Mouse (Mus musculus) lung, postnatal 0 days (tissue): ENCODE results near the gene Slc4a8.

Experiments
- CTCF ChIP-seq: IDR thresholded peaks from 2 replicates; pipeline ENCODE4 v1.5.1; 2016; ENCODE audit warnings: antibody characterized with exemption, mild to moderate bottlenecking
- EP300 ChIP-seq: IDR thresholded peaks from 2 replicates; pipeline ENCODE4 v1.6.1; 2016; ENCODE audit warnings: antibody characterized with exemption, mild to moderate bottlenecking, control low read depth

DNA sequence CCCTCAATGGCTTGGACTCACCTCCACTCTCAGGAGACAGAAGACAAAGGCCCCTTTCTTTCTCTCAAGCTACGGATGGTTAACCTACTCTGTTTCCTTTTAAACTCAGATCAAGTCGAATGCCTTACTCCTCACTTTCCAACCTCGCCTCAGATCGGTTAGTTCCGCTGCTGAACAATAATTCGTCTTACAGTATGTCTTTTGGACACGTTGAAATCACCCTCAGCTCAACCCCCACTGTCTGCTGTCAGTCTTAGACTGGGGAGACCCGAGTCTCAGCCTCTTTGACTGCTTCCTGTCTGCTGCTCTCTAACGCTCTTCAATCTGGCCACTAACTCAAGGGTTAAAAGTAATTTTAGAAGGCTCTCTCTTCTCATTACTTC lies 520 bp upstream of the Slc4a8 start:
- TF ChIP-seq EP300 = no peak
- no peak for TF ChIP-seq CTCF
